Mouse (Mus musculus): Measurements from ENCODE around the gene Acap3. TPM values are rescaled to one million over a fixed set of nuclear protein-coding genes. Genes with fewer than 3 reads are reported as not detected.
A peak's percentile ranks its signal among the peaks of the same experiment; 100 is the strongest.

The Acap3 gene
- total and polyA plus RNA-seq, 2 experiments from 2014 or later: 84.2 to 116 TPM

DNA sequence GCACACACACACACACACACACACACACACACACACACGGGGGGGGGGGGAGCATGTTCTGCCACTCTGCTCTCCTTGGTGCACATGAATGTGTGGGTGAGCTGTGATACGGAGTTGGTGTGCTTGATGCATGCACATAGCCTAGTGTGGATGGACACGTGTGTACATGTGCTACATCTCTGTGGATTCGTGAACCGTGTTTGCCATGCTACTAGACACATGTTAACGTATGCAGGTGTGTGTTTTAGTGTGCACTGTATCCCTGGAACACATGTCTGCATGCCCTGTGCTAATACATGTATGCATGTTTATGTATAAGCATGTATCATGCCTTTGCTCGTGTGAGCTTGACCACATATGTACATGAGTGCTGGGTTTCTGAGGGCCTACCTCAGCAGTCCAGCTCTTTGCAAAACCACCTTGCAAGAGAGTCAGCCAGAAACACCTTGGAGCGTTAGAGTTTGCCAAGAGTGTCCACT is 1.6 kb downstream of the Acap3 start:
- no peak for DNase-seq
- 62% methylated on average over 8 of the region's 8 CpGs for WGBS

DNA sequence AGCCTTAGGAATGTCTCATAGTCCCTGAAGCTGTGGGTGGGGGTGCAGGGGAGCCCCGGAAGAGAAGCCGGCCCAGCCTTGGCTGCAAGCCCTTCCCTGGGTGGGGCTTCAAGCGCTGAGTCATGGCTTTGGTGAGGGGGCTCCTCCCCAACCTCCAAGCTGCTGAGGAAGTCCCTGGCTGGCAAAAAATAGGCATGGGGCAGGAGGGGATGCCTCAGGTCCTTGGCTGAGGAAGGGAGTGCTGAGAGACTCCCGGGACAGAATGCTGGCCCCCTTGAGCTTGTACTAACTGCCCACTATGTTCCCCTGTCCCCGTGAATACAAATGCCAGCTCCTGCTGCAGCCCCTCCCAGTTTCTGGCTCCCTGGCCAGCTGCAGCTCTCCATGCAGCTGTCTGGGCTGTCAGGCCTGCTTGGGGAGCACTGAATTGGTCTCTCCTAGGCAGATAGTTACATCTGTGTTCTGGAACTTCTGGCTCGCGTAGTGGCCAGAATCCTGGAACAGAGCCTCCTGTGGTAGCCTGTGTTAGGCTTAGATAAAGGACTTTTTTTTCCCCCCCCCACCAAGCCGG is 2.8 kb downstream of the Acap3 start:
- WGBS: 19% methylated on average over 8 of the region's 8 CpGs
- Histone ChIP-seq H3K27me3 (ENCODE audit: insufficient read depth, low read length) (no peaks in the 10 kb centered on the region), H3K4me2 (ENCODE audit: low read depth) (peak overlapping the region; percentile 97), H3K9ac (peak overlapping the region; percentile 98; the same call in 1 of the 2 replicates), H3K9me3 (ENCODE audit: low read length) (no peaks in the 10 kb centered on the region), H3K4me1 (ENCODE audit: insufficient read depth) (peaks cover 32% of the 10 kb centered on the region), H3K36me3 (ENCODE audit: insufficient read depth) (peaks cover 38% of the 10 kb centered on the region), H3K4me3 (ENCODE audit: low read depth, low read length) (peak overlapping the region; percentile 92), H3K27ac (ENCODE audit: low read depth, low read length) (peak overlapping the region; percentile 72)
- TF ChIP-seq CTCF (IDR thresholded peaks at IDR 0.05; ENCODE audit: low read depth): no peak
- DNase-seq: peak; percentile 36
- no peak for ATAC-seq

More for the DNA sequence above, 1.6 kb downstream of the Acap3 start:
- Histone ChIP-seq H3K4me1 (ENCODE audit: insufficient read depth) (peaks cover 32% of the 10 kb centered on the region), H3K9me3 (ENCODE audit: low read length) (no peaks in the 10 kb centered on the region), H3K27me3 (ENCODE audit: insufficient read depth, low read length) (no peaks in the 10 kb centered on the region), H3K9ac (peak overlapping the region; percentile 98), H3K36me3 (ENCODE audit: insufficient read depth) (peaks cover 38% of the 10 kb centered on the region), H3K4me3 (ENCODE audit: low read depth, low read length) (peak overlapping the region; percentile 92), H3K4me2 (ENCODE audit: low read depth) (peak overlapping the region; percentile 97), H3K27ac (ENCODE audit: low read depth, low read length) (no peak overlapping the region)
- TF ChIP-seq CTCF (IDR thresholded peaks at IDR 0.05; ENCODE audit: low read depth): no peak
- no peak for ATAC-seq

DNA sequence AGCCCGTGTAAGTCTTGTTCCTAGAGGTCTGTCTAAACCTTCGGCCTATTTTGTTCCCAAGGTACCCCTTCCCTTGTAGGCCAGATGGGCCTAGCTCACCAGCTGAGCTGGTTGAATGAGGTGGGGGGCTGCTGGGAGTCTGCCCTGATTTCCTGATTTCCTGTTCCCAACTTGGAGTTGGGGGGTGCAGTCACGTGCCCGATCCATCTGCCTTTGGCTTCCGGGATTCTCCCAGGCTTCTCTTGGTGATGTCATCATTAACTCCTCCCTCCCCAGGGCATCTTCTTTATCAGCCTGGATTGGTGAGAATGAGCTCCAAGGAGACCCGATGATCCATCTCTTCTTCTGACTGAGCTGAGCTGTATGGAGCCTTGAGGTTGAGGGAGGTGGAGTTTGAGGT is 3.6 kb downstream of the Acap3 start:
- Histone ChIP-seq H3K4me2 (ENCODE audit: low read depth) (peak overlapping the region; percentile 97), H3K36me3 (ENCODE audit: insufficient read depth) (peaks cover 42% of the 10 kb centered on the region), H3K4me1 (ENCODE audit: insufficient read depth) (peaks cover 30% of the 10 kb centered on the region), H3K4me3 (ENCODE audit: low read depth, low read length) (peak overlapping the region; percentile 92), H3K27ac (ENCODE audit: low read depth, low read length) (peak overlapping the region; percentile 72), H3K9ac (peak overlapping the region; percentile 98), H3K27me3 (ENCODE audit: insufficient read depth, low read length) (no peaks in the 10 kb centered on the region), H3K9me3 (ENCODE audit: low read length) (no peaks in the 10 kb centered on the region)
- ATAC-seq (peak; percentile 8; the same call in 1 of the 2 replicates), DNase-seq (peak; percentile 78)
- WGBS: 36% methylated on average over 6 of the region's 6 CpGs
- no peak for TF ChIP-seq CTCF (IDR thresholded peaks at IDR 0.05; ENCODE audit: low read depth)

GRCm38 (mm10) chr4:155895826-155896225 is 4.2 kb downstream of the Acap3 start:
- TF ChIP-seq CTCF (IDR thresholded peaks at IDR 0.05; ENCODE audit: low read depth): no peak
- H3K27me3 ChIP-seq (ENCODE audit: insufficient read depth, low read length): no peaks in the 10 kb centered on the region
- 96% methylated on average over 4 of the region's 4 CpGs for WGBS
- H3K4me3 ChIP-seq (ENCODE audit: low read depth, low read length): no peak overlapping the region
- no peaks in the 10 kb centered on the region for H3K9me3 ChIP-seq (ENCODE audit: low read length)
- DNase-seq: no peak
- peaks cover 24% of the 10 kb centered on the region for H3K4me1 ChIP-seq (ENCODE audit: insufficient read depth)
- no peak for ATAC-seq
- H3K36me3 ChIP-seq (ENCODE audit: insufficient read depth): peaks cover 48% of the 10 kb centered on the region
- H3K9ac ChIP-seq: no peak overlapping the region
- H3K4me2 ChIP-seq (ENCODE audit: low read depth): peak overlapping the region; percentile 97
- H3K27ac ChIP-seq (ENCODE audit: low read depth, low read length): no peak overlapping the region

GRCm38 (mm10) chr4:155896461-155896860 is 4.8 kb downstream of the Acap3 start:
- TF ChIP-seq CTCF (IDR thresholded peaks at IDR 0.05; ENCODE audit: low read depth): no peak
- DNase-seq: no peak
- H3K4me1 ChIP-seq (ENCODE audit: insufficient read depth): peaks cover 24% of the 10 kb centered on the region
- no peak overlapping the region for H3K4me3 ChIP-seq (ENCODE audit: low read depth, low read length)
- WGBS: 96% methylated on average over 12 of the region's 12 CpGs
- peaks cover 55% of the 10 kb centered on the region for H3K36me3 ChIP-seq (ENCODE audit: insufficient read depth)
- no peaks in the 10 kb centered on the region for H3K27me3 ChIP-seq (ENCODE audit: insufficient read depth, low read length)
- no peak overlapping the region for H3K4me2 ChIP-seq (ENCODE audit: low read depth)
- H3K9ac ChIP-seq: no peak overlapping the region
- ATAC-seq: no peak
- no peak overlapping the region for H3K27ac ChIP-seq (ENCODE audit: low read depth, low read length)
- no peaks in the 10 kb centered on the region for H3K9me3 ChIP-seq (ENCODE audit: low read length)

GRCm38 (mm10) chr4:155898318-155898717 is 6.7 kb downstream of the Acap3 start:
- DNase-seq: no peak
- TF ChIP-seq CTCF (IDR thresholded peaks at IDR 0.05; ENCODE audit: low read depth): no peak

DNA sequence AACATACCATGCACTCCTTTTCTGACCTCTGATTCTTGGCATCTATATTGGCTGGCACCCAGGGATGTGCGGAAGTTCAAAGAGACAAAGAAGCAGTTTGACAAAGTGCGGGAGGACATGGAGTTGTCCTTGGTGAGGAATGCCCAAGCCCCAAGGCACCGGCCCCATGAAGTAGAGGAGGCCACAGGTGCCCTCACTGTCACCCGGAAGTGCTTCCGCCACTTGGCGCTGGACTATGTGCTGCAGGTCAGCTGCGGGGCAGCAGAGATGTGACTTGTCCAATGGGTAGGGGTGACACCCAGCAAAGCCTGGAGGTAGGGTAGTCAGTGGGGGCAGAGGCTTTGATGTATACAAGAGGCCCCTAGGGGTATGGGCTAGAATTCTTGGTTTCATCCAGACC is 7.7 kb downstream of the Acap3 start:
- Histone ChIP-seq H3K27ac (ENCODE audit: low read depth, low read length) (no peak overlapping the region), H3K4me1 (ENCODE audit: insufficient read depth) (peaks cover 15% of the 10 kb centered on the region), H3K9me3 (ENCODE audit: low read length) (no peaks in the 10 kb centered on the region), H3K4me2 (ENCODE audit: low read depth) (no peak overlapping the region), H3K36me3 (ENCODE audit: insufficient read depth) (peaks cover 83% of the 10 kb centered on the region), H3K9ac (no peak overlapping the region), H3K4me3 (ENCODE audit: low read depth, low read length) (no peak overlapping the region), H3K27me3 (ENCODE audit: insufficient read depth, low read length) (no peaks in the 10 kb centered on the region)
- ATAC-seq: no peak
- 96% methylated on average over 7 of the region's 7 CpGs for WGBS
- no peak for TF ChIP-seq CTCF (IDR thresholded peaks at IDR 0.05; ENCODE audit: low read depth)
- no peak for DNase-seq

More at GRCm38 (mm10) chr4:155898318-155898717, 6.7 kb downstream of the Acap3 start:
- Histone ChIP-seq H3K4me2 (ENCODE audit: low read depth) (no peak overlapping the region), H3K27me3 (ENCODE audit: insufficient read depth, low read length) (no peaks in the 10 kb centered on the region), H3K4me1 (ENCODE audit: insufficient read depth) (peaks cover 24% of the 10 kb centered on the region), H3K27ac (ENCODE audit: low read depth, low read length) (no peak overlapping the region), H3K9me3 (ENCODE audit: low read length) (no peaks in the 10 kb centered on the region), H3K9ac (no peak overlapping the region), H3K4me3 (ENCODE audit: low read depth, low read length) (no peak overlapping the region), H3K36me3 (ENCODE audit: insufficient read depth) (peaks cover 73% of the 10 kb centered on the region)
- ATAC-seq: no peak
- WGBS: 94% methylated on average over 2 of the region's 2 CpGs
